Mouse (Mus musculus): ENCODE results near the gene Mtrf1l.

Mtrf1l gene

DNA sequence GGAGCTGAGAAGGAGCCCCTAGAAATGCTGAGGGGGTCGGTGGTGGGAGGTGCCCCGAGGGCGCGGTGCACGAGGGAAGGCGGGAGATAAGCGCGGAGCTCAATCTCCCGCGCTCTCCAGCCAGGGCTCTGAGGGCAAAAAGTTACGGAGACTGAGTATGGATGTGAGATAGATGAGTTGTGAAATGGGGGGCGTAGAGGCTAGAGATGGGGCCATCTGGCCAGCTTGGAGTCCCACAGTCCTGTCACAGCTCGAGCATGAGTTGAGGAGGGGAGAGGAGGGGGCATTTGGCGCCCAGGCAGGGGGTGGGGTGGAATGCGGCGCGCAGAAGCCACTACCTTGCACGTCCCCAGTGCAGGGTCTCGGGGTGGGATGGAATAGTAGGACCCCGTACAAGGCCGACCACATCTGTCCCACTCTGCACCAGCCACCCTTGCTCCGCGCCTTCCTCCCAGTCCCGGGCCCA lies 19.0 kb downstream of the Mtrf1l start:
- ATAC-seq (ENCODE audit: low TSS enrichment) = no peak

DNA sequence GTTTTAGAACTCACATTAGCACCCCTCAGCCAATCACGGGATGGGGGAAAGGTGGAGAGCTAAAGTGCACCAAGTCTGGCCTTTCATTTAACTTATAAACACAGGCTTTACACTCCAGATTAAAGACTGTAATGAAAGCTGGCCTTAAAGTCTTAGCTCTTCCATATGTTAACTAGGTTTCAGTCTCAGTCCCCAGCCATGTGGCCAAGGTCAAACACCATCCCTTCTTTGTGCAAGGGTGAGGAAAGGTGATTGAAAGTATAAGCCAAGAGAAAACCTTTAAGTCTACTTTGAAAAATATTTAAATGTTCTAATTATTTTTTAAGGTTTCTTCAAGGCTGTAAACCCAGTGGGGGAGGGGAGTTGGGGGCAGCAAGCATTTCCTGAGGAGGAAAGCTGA lies 20.0 kb downstream of the Mtrf1l start:
- no peak for ATAC-seq (ENCODE audit: low TSS enrichment)

DNA sequence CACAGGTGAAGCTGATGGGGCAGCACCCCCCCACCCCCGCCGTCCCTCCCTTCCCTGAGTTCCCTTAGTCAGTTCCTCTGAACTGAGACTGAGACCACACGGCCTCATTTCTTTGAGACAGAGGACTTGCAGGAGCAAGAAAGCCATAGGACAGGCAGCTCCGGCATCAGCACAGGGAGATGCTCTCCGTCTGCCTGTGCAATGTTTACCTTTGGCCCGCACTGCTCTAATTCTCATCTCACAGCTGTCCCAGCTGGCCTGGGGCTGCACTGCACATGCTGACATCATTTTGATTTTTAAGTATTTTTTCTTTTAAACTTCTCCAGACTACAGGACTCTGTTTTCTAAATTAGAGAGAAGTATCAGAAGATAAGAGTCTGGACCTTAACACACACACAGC lies 20.8 kb downstream of the Mtrf1l start:
- no peak for ATAC-seq (ENCODE audit: low TSS enrichment)

GRCm38 (mm10) chr10:5800490-5800889 lies 23.2 kb downstream of the Mtrf1l start:
- ATAC-seq (ENCODE audit: low TSS enrichment) = no peak

DNA sequence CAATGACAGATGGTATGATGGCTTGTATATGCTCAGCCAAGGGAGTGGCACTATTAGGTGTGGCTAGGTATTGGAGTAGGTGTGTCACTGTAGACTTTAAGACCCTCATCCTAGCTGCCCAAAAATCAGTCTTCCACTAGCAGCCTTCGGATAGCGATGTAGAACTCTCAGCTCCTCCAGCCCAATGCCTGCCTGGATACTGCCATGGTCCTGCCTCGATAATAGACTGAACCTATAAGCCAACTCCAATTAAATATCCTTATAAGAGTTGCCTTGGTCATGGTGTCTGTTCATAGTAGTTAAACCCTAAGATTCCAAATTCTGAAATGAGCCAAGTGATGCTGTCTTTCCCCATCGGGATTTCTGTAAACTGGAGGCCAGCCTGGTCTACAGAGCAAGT lies 25.6 kb downstream of the Mtrf1l start:
- ATAC-seq (ENCODE audit: low TSS enrichment) = no peak

GRCm38 (mm10) chr10:5790657-5791056 lies 33.1 kb downstream of the Mtrf1l start:
- ATAC-seq (ENCODE audit: low TSS enrichment) = peak; percentile 76

DNA sequence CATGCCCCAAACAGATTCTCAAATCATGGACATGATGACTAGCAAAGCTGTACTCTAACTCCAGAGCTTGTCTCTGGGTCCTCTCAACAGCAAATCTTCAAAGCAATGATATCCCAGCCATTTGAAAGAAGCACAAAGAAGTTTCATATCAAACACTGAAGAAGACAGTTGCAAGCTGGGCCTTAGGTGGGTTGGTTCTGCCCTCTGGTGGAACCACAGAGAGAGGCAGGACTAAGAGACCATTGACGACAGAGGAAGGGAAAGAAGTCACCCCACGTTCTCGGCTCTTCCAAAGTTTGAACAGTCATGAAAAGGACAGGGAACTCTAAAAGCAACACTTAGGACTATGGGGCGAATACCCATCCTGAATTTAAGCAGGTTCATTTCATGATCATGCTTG lies 36.8 kb downstream of the Mtrf1l start:
- peak; percentile 94; the same call in 1 of the 2 replicates for ATAC-seq (ENCODE audit: low TSS enrichment)

Measured in frontal cortex, adult (tissue).